Mouse (Mus musculus): ENCODE measurements around the gene Hdac7.
"Not testable (repeated sequence)": the region's sequence is repeated elsewhere in the genome, so short reads cannot be mapped to it uniquely, and the experiment has no call there.

The Hdac7 gene

DNA sequence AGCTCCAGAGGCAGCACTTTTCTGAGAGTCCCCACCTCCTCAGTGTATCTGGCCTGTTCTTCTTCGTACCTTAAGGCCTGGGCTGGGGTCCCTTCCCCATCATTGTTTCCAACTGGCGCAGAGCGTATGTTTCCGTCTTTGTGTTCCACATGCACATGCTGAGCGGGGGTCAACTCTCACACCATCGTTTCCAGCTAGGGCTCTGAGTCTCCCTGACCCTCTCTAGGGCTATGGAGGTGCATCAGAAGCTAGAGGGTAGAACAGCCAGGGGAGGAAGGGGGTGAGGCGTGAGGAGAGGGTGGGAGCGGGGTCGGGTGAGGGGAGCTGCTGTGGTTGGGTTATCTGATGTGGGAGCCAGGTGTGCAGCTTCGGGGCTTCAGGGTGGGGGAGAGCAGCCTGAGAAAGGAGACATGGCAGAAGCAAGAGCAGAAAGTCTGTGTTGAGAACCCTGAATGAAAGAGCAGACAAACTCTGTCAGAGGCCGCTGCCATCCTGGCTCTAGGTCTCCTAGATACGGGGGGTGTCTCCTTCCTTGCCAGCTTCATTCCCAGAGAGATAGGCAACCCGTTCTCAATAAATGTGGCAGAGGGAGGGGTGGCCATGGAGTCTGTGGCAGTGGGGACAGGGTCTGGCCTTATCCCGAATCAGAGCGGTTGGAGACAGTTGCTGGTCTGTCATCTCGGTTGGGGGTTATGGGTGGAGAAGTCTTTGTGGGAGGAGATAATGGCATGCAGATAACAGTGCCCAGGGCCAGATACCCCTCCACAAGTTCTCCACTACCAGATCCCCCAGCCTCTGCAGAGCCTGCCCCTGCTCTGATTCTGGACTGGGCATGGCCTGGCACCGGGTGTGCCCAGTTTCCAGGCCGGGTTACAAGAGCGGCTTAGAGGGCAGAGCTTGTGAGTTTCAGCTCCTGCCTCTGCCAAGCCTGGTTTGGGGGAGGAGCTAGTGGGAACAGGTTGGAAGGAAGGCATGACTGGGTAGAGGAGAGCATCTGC, at the start of gene Hdac7:
Gene Hdac7, minus strand, starts transcription at position 466 of the 998 bp plus-strand sequence.
- DNase-seq: peak; percentile 64

DNA sequence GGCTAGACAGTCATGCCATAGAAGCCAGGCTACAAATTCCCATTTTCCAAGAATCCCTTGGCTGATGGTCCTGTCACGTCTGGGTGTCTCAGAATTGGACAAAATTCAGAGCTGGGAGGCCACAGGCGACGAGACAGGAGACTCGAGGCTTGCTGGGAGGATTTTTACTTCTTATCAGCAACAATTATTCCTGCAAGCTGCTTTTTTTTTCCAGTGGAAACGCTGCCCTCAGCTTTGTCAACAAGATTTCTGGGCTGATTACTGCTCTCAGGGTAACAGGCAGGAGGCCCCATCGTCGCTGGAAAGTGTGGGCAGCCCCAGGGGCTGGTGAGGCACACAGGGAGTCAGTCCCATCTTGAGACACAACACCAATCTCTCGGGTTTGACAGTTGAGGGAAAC, 48.2 kb upstream of the Hdac7 start:
- no peak for DNase-seq

DNA sequence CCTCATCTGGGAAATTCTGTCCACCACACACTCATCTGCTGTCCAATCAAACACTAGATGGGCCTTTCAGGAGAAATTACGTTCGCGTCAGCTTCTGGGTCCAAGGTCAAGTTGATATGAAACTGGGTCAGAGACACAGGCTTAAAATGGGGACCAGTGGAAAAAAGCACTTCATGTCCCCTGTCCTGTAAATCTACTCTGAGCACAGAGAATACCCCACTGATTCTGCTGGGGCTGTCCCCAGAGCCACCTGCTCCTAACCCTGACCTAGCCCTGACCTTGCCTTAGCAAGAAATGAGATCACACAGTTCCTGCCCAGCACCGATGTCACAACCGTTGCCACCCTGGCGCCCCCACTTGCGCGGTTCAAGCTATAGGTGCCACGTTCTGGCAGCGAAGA, 46.1 kb upstream of the Hdac7 start:
- no peak for DNase-seq

DNA sequence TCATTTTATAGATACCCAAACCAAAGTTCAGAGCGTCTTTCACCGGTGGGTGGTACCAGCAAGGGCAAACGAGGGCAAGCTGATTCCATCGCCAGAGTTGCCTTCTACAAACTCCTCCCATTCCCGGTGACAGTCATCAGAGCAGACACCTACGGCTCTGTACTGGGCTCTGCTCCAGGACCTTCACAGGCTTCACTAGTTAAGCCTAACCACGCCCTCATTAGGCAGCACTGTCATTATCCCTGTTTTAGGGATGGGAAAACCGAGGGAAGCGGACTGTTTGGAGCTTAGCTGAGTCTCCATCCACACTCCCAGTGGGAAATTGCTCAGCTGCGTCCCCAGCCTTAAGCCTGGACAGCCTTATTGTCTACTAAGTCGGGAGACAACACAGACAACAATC, 45.7 kb upstream of the Hdac7 start:
- DNase-seq: no peak

GRCm38 (mm10) chr15:97887541-97888016, 43.3 kb upstream of the Hdac7 start:
- no peak for DNase-seq

DNA sequence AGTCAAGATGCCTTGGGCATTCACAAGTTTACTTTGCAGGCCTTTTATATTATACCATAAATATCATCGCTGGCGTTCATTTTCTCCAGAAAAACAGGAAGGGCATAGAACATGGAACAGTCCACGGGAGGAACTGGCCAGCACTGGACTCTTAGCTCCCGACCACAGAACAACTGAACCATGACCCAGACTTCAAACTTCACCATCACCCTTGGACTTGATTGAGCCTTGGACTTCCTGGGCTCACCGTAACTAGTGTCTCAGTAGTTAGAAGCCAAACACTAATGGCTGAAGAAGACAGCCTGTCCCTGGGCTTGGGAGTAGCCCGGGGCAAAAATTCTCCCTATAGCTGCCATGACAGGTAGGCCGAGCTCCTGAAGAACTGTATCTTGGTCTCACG, 37.1 kb upstream of the Hdac7 start:
- DNase-seq: no peak

GRCm38 (mm10) chr15:97880441-97880840, 36.1 kb upstream of the Hdac7 start:
- DNase-seq: no peak

GRCm38 (mm10) chr15:97878696-97879328, 34.5 kb upstream of the Hdac7 start:
- no peak for DNase-seq

DNA sequence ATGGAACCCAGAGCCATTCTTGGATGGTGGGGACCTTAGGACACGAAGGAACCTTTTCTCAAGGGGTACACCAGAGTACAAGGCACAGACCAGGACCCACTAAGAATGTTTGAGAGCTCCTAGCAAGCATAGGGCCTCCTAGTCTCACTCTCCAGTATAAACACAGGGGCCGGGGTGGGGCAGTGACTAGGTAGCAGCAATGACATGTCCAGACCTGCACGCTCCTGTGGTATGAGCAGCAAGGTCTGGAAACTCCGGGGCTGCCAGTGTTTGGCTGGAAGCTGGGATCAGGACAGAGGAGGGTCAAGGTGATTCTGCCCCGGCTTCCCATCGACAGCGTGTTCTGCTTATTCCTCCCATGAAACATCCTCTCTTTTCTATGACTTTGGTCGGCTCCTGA, 31.5 kb upstream of the Hdac7 start:
- DNase-seq: no peak

GRCm38 (mm10) chr15:97873717-97874116, 29.4 kb upstream of the Hdac7 start:
- no peak for DNase-seq

DNA sequence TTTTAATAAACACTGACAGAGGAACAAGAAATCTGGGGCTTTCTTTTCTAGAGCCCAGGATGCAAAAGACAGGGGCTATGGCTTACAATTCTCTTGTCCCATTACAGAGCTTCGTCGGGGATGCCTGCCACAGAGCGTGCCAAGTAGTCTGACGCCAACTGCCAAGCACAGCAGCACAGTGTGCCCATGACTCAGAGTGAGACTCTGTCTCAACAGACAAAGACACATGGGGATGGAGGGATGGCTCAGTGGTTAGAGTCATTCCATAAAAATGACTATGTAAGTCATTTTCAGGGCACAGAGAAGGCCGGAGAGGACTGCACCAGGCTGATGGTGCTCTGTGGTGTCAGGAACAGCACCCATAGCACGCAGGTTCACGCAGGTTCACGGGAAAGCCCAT, 27.9 kb upstream of the Hdac7 start:
- no peak for DNase-seq

- no peak for DNase-seq
These were observed 27.0 kb upstream of the Hdac7 start for GRCm38 (mm10) chr15:97871055-97872030.

DNA sequence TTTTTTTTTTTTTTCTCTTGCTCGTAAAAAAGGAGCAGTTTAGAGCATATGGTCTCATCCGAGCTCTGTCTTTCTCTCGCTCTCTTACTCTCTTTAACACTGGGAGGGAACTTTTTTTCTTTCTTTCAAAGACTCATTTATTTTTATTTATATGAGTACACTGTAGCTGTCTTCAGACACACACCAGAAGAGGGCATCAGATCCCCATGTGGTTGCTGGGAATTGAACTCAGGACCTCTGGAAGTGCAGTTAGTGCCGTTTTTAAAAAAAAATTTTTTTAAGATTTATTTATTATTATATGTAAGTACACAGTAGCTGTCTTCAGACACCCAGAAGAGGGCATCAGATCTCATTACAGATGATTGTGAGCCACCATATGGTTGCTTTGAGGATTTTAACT, 25.8 kb upstream of the Hdac7 start:
- DNase-seq: not testable (repeated sequence)

- no peak for DNase-seq
These were observed 24.7 kb upstream of the Hdac7 start for GRCm38 (mm10) chr15:97868985-97869384.

DNA sequence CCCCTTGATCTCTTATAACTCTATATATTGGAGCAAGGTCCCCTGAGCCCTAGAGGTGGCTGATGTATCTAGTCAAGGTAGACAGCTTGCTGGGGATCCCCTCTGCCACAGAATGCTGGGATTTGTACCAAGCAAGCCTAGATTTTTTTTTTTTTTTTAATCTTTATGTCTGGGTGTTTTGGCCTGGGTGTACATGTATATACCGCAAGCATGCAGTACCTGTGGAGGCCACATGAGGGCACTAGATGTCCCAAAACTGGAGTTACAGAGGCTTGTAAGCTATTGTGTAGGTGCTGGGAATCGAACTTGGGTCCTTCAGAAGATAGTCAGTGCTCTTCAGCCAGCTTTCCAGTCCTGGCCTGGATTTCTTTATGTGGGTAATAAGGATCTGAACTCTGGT, 21.7 kb upstream of the Hdac7 start:
- no peak for DNase-seq

DNA sequence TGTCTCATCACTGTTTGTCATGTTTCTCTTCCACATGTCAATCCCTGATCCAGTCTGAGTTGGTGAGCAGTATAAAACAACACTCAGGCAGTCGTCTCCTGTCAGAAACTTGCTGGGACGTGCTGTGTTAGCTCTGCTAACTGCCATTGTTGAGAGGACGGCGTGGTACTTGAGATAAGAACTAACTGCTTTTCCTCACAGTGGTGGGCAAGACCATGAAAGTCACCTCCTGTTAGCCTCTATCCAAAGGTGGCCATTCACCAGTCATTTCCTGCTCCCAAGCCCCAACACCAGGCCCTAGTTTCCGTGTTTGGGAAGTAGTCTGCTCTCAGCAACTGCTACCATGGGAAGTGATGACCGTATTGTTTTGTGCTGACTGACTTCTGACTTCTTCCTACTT, 20.9 kb upstream of the Hdac7 start:
- DNase-seq: peak; percentile 24

DNA sequence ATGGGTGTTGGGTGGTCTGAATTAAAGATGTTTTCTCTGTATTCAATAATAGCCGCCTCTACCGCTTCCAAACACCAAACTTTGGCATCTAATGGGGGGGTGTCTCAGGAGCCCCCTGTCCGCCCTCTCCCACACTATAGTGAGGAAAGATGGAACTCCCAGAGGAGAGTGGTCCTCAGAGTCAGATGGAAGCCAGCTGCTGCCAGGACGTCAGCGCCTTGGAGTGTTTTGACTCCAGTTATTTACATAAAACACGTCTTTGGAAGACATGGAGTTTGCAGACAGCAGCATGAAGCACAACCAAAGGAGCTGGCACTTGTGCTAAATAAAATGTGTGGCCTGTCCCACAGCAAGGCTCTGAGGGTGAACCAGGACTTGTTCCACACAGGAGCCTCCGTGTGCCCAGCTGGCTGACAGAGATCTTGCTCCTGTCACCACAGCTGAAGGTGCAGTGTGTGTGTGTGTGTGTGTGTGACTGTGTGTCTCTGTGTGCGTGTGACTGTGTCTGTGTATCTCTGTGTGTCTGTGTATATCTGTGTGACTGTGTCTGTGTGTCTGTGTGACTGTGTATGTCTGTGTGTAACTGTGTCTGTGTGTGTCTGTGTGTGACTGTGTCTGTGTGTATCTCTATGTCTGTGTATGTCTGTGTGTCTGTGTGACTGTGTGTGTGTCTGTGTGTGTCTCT, 20.2 kb upstream of the Hdac7 start:
- no peak for DNase-seq

DNA sequence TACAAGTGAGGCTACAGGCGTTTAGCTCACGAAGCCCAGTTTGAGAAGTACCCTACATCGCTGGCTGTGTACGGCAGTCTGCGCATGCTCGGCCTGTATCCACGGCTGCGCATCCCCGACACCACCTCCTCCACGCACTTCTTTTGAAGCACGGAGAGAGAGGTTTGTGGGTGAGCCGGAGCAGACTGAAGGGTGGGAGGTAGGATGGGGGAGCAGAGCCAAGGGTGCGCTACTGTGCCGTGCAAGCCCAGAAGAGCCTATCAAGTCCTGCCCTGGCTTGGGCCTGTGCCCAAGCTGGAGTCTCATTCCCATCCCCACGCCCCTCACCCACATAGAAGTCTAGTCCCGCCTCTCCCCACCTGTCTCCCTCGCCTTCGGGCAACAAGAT, 19.2 kb upstream of the Hdac7 start:
- DNase-seq: no peak

GRCm38 (mm10) chr15:97862881-97863493, 18.7 kb upstream of the Hdac7 start:
- DNase-seq: no peak

- no peak for DNase-seq
These were observed 16.1 kb upstream of the Hdac7 start for GRCm38 (mm10) chr15:97860353-97860752.

- no peak for DNase-seq
These were observed 14.1 kb upstream of the Hdac7 start for GRCm38 (mm10) chr15:97858431-97858830.

GRCm38 (mm10) chr15:97854551-97854950, 10.2 kb upstream of the Hdac7 start:
- no peak for DNase-seq
